Mouse (Mus musculus) retina, postnatal 1 day (tissue): ENCODE measurements around the gene Mcf2l.

Experiments used
- DNase-seq: peaks from one replicate; pipeline ENCODE4 v3.0.0-alpha.2; 2012

Mcf2l gene

GRCm38 (mm10) chr8:12952699-12953098 is 79.1 kb downstream of the Mcf2l start:
- no peak for DNase-seq

- DNase-seq, result no peak
Measured at GRCm38 (mm10) chr8:12955362-12955879, 81.8 kb downstream of the Mcf2l start.

DNA sequence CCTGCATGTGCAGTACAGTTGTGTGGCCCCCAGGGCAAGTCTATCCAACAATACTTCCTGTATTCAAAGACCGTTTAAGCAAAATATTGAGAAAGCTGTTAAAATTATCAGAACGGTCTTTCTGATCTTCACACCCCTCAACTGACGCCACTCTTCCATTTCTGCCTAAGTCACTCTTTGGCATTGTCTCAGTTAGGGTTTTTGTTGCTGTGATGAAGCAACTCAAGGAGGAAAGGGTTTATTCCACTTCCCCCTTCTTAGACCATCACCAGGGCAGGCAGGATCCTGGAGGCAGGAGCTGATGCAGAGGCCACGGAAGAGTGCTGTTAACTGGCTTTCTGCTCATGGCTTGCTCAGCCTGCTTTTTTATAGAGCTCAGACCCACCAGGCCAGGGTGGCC is 82.3 kb downstream of the Mcf2l start:
- no peak for DNase-seq

DNA sequence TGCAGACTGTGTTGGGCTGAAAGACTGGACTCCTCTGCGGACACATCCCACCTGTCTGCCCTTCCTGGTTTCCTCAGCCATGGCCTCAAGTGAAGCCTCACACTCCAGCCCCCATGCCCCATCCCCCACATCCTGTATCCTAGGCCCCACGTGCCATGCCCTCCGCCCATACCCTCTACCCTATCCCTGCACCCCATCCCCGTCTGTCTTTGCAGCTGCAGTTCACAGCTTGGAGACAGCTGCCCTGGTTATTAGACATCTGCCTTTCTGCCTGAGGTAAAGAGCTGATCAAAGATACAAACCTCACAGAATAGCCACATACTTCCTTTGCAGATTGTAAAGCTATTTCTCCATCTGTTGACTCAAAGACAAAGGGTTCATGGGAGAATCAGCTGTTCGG is 83.3 kb downstream of the Mcf2l start:
- peak; percentile 67 for DNase-seq

DNA sequence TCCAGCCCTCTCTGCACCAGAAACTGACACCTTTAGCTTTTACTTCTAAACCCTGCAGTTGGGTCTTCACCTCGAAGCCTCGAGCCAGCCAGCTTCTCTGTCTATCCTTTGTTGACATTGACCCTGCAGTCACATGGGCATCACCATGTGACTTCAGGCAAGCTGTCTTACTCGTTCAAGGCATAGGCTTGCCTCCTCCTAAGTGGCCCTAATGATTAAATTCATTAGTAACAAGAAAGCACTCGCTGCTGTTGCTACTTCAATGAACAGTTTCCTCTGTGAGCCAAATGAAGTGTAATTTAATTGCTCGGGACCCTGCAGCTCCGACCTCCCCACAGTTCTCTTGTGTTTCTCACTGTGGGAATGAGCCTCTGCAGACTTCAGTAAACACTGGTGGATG is 83.8 kb downstream of the Mcf2l start:
- peak; percentile 75 for DNase-seq

DNA sequence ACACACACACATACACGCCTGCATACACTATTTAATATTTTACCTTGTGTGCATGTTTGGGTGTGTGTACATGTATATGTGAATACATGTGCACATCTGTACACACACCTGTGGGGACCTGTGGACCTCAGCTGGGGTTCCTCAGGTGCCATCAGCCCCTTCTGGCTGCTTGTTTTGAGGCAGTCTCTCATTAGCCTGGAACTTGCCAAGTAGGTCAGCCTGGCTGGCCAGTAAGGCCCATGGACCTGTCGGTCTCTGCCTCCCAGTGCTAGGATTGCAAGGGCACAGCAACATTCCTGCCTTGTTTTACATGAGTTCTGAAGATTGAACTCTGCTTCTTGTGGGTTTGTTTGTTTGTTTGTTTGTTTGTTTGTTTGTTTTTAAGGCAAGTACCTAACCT is 87.0 kb downstream of the Mcf2l start:
- no peak for DNase-seq

GRCm38 (mm10) chr8:12961211-12961610 is 87.6 kb downstream of the Mcf2l start:
- DNase-seq, result no peak

DNA sequence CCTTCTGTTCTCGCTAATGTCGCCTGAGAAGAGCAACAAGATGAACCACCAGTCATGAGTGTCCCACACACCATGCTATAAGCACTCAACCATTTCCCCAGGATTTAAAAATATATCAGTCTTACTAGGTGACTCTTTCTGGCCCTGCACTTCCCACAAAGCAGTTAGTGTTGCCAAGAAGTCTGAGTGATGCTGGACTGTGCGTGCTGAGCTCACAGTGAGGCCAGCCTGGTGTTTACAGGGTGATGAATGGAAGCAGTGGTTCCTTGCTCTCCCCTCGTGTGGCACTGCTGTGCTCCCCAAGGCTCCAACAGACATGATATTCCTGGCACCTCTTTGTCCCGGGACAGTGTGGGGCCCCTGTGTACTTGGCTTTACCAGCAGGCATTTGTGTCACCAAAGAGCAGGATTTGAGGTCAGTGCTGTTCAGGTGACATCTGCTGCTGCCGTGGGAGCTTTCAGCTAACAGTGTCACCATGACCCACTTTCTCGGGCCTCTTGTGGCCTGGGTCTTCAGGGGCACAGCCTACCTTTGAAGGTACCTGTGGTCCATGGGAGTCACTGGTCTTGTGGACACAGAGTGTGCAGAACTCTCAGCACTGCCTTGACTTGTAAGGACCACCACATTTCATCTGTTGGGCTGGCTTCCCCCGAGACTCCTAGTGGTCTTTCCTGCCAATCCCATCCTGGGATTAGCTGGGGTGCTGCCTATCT is 88.4 kb downstream of the Mcf2l start:
- no peak for DNase-seq

DNA sequence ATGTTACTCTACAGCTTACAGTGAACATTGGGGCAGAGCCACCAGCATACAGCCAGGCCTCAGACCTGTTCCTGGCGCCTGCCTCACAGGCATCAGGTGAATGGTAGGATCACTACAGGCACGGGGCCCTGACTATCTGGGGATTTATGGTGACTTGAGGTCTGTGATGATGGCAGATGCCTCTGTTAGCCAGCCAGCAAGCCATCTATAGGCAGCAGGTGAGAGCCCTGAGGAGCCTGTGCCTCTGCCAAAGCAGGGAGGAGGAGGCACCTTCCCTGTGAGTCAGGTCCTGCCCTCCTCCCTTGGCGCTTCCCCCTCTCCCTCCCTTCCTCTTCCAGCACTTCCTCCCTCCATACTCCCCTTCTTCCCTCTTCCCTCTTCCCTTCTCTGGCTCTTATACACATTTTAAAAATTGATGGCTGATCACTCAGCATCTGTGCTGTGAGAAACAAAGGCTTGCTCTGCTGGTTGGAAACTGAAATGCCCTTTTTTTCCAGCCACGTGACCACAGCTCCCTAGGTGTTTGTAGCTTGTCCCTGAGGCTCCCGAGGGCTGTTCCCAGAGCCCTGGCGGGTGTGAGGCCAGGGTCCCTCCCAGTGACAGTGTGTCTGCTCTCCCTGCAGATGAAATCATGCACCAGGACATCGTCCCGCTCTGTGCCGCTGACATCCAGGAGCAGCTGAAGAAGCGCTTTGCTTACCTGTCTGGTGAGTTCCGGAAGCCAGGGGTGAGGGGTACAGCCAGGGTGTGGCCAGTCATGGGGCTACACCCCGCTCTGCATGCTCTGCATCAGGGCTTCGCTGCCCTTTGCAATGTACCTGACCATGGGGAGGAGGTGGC is 89.2 kb downstream of the Mcf2l start:
- peak; percentile 31 for DNase-seq

GRCm38 (mm10) chr8:12976290-12976689 is 102.7 kb downstream of the Mcf2l start:
- DNase-seq, result no peak

GRCm38 (mm10) chr8:12976723-12977122 is 103.1 kb downstream of the Mcf2l start:
- no peak for DNase-seq

GRCm38 (mm10) chr8:12977325-12977724 is 103.7 kb downstream of the Mcf2l start:
- DNase-seq, result no peak

DNA sequence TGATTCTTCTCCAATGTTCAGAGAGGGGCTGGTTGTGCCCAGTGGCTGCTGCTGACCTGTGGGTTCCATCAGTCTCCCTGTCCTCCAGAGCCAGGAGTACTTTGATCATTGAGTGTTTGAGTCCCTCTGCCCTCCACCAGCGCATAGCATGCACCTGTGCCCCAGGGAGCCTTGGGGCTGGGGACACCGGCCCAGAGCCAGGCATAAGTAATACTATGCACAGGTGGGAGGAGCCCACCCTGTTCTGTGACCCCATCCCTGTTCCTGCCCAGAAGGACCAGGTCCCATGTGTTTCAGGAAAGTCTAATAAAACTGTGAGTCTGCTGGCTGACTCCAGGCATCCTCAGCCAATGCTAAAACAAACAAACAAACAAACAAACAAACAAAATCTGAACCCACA is 104.7 kb downstream of the Mcf2l start:
- DNase-seq, result no peak

- DNase-seq, result peak; percentile 88
Measured at GRCm38 (mm10) chr8:12978726-12979125, 105.1 kb downstream of the Mcf2l start.

GRCm38 (mm10) chr8:12983681-12984467 is 110.3 kb downstream of the Mcf2l start:
- DNase-seq, result peak; percentile 15

DNA sequence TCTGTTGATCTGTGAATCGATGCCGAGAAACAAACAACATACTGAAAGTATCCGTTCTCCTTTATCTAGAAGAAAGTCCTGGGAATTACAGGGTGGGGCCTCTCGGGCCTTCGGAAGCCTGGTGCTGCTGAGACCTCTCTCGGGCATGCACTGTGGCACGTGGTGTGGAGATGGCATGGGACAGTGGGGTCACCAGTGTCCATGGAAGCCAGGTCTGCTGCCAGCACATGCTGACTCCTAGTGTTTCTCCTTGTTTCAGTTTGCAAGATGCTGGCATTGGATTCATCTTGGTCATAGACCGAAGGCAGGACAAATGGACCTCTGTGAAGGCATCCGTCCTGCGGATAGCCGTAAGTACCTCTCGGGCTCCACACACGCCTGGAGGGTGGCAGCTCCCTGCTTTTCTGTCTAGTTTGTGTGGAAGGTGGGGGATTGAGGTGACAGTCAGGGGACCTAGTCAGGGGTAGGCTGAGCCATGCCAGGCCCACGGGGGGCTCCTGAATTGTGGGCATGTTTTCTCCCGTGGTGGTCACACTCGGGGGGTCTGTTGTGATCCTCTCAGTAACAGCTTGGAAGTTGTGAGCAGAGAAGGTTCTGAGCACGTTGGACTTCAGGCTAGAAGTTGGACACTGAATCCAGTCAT is 111.1 kb downstream of the Mcf2l start:
- no peak for DNase-seq

- DNase-seq, result no peak
Measured at GRCm38 (mm10) chr8:12985259-12985658, 111.7 kb downstream of the Mcf2l start.

DNA sequence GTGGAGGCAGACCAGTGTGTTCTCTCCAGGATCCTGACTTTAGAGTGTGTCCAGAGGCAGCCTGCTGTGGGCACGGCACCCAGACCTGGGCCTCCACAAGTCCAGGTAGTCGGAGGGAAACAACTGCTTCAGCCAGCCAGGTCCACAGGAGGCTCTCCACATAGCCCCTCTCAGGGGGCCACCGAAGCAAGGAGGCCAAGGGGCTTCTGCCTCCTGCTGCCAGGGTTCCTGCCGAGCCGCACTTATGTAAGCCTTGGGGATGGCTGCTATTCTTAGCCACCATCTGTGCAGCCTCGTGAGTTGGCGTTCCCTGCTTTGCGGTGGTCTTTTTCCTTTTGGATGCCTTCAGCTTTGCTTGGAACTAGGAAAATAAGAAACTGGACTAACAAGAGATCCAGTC is 114.0 kb downstream of the Mcf2l start:
- DNase-seq, result no peak

DNA sequence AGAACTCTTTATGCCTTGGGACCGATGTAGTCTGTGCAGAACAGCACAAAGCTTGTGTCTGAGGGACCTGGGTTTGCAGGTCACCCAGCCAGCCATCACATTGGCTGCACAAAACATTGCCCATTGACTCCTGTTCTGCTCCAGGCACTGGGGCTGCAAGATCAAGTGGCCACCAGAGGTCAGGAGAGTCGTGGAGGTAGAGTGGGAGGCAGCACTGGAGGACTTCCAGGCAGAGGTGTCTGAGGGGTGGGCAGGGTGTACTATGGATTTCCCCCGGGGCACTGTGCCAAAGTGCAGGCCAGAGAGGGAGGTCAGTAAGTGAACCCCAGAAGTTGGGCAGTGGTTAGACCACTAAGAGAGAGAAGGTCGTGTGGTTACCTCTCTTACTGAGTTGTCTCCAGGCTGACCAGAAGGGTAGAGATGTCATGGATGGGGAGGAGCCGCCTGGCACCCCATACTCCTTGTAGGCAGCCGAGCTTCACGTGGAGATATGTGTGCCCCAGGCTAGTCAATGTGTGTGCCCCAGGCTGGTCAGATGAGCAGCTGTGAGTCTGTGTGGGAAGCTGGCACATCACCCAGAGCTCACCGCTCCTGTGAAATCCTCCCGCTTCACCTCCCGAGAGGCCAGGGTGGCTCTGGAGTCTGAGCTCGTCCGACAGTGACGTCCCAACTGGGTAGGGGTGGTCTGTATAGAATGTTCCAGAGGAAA is 115.3 kb downstream of the Mcf2l start:
- no peak for DNase-seq

DNA sequence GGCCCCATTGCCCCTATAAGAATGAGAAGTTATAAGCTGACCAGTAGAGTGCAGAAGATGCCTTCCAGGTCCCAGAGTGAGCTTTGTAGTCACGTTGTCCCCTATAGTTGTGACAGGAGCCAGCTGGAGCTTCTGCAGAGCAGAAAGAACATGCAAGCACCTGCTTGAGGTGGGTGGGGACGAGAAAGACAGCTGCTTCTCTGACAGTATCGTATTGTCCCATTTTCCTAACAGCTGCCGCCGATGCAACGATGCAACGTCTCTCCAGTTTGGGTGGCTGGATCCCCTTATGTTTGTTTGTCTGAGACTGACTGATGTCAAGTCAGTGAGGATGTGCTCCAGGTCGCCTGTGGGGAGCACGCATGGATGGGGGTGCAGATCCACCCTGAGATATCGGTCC is 117.8 kb downstream of the Mcf2l start:
- peak; percentile 9 for DNase-seq

GRCm38 (mm10) chr8:12994468-12994867 is 120.9 kb downstream of the Mcf2l start:
- DNase-seq, result no peak

GRCm38 (mm10) chr8:12995481-12995880 is 121.9 kb downstream of the Mcf2l start:
- no peak for DNase-seq
